In genomic region chr2:154614841-154615576, GRCm38 (mm10) we compare ENCODE assay signal across 9 mouse cellular contexts. TPM values are rescaled to one million over a fixed set of nuclear protein-coding genes. Genes with fewer than 3 reads are reported as not detected.
DNase-seq lines count a peak whose midpoint lies in the region; ATAC-seq lines count a peak whose summit lies in the region.
"Had no signal": no experiment of that assay in that cellular context is flagged by ENCODE, and none has a peak within 500 bp of the region (broad histone marks: within the 10 kb centered on the region; RNA-seq: fewer than 3 reads in every experiment).

No protein-coding gene starts in this region.

- no peak for DNase-seq in kidney, adult 18-20 months
- peak; percentile 62 for DNase-seq in cerebellum, adult 11-12 months
- peak; percentile 18 for DNase-seq in heart, postnatal 4 days
- no peak for DNase-seq in layer of hippocampus, adult 11-12 months (ENCODE audit: low spot score)
- DNase-seq in right cerebral cortex, postnatal 10 days (ENCODE audit: low spot score in 2 of 2): no peak
- no peak for DNase-seq in adrenal gland, adult 2 months

- peak overlapping the region; percentile 36; the same call in 1 of the 2 replicates for H3K27ac ChIP-seq in kidney, embryonic 16.5 days (ENCODE audit: low read length)
- H3K27ac ChIP-seq in midbrain, embryonic 15.5 days: peak overlapping the region; percentile 97

- peak overlapping the region; percentile 37; the same call in 1 of the 2 replicates for H3K9ac ChIP-seq in kidney, embryonic 16.5 days (replicated peaks; ENCODE audit: low read length)
- no peak overlapping the region for H3K9ac ChIP-seq in midbrain, embryonic 15.5 days

- H3K4me1 ChIP-seq in kidney, embryonic 16.5 days (ENCODE audit: insufficient read depth, low read length): peaks cover 5% of the 10 kb centered on the region
- peaks cover 23% of the 10 kb centered on the region for H3K4me1 ChIP-seq in midbrain, embryonic 15.5 days

- 55% methylated on average over 19 of the region's 19 CpGs for WGBS in kidney, embryonic 16.5 days
- 64% methylated on average over 19 of the region's 19 CpGs for WGBS in midbrain, embryonic 15.5 days

- no peaks in the 10 kb centered on the region for H3K36me3 ChIP-seq in kidney, embryonic 16.5 days (ENCODE audit: insufficient read depth, low read length)
- no peaks in the 10 kb centered on the region for H3K36me3 ChIP-seq in midbrain, embryonic 15.5 days (replicated peaks)

- no peaks in the 10 kb centered on the region for H3K27me3 ChIP-seq in kidney, embryonic 16.5 days (ENCODE audit: insufficient read depth, low read length)
- H3K27me3 ChIP-seq in midbrain, embryonic 15.5 days (replicated peaks): no peaks in the 10 kb centered on the region
- H3K27me3 ChIP-seq: Patski had no signal

- no peaks in the 10 kb centered on the region for H3K9me3 ChIP-seq in kidney, embryonic 16.5 days (ENCODE audit: low read length)
- no peaks in the 10 kb centered on the region for H3K9me3 ChIP-seq in midbrain, embryonic 15.5 days

- H3K4me3 ChIP-seq in kidney, embryonic 16.5 days (ENCODE audit: low read length): no peak overlapping the region
- no peak overlapping the region for H3K4me3 ChIP-seq in midbrain, embryonic 15.5 days

- ATAC-seq in kidney, embryonic 16.5 days (ENCODE audit: low FRiP score, low TSS enrichment): no peak
- no peak for ATAC-seq in midbrain, embryonic 15.5 days (replicated peaks)
- ATAC-seq: Patski had no signal

- H3K4me2 ChIP-seq in kidney, embryonic 16.5 days (replicated peaks; ENCODE audit: low read depth, low read length): peak overlapping the region; percentile 26
- peak overlapping the region; percentile 61 for H3K4me2 ChIP-seq in midbrain, embryonic 15.5 days

RNA-seq across cellular contexts. Expression of gene 4930519P11Rik, which starts 1.8 kb away (rescaled TPM):
- polyA plus RNA-seq in kidney, embryonic 16.5 days (2015; fragmentation: Nextera tagmentation; extraction: Ambion mirVana): 0.40 TPM in 1 of 2 replicates, not detected in the other
- not detected for total RNA-seq in heart, postnatal 4 days (2021)
- 0.50 and 0.78 TPM in 2 replicates for polyA plus RNA-seq in midbrain, embryonic 15.5 days (2015; fragmentation: Nextera tagmentation; extraction: Ambion mirVana)
- total RNA-seq in adrenal gland, adult 2 months (2021): under 1 TPM in 1 of 2 experiments, not detected in 1; 0.66 TPM
- polyA plus RNA-seq in adrenal gland, adult 2 months (2012; rRNA removed): 1.1 and 2.5 TPM in 2 replicates

RNA-seq across cellular contexts. Expression of gene Zfp341, which starts 1.9 kb away (rescaled TPM):
- polyA plus RNA-seq in kidney, embryonic 16.5 days (2015; fragmentation: Nextera tagmentation; extraction: Ambion mirVana): 1.2 and 1.3 TPM in 2 replicates
- 1 to 10 TPM; 2.4 TPM for total RNA-seq in heart, postnatal 4 days (2021)
- 2.6 and 3.1 TPM in 2 replicates for polyA plus RNA-seq in midbrain, embryonic 15.5 days (2015; fragmentation: Nextera tagmentation; extraction: Ambion mirVana)
- 1 to 10 TPM; 3.0 to 3.6 TPM for total RNA-seq in adrenal gland, adult 2 months (2021)
- 5.9 and 7.2 TPM in 2 replicates for polyA plus RNA-seq in adrenal gland, adult 2 months (2012; rRNA removed)

RNA-seq across cellular contexts. Expression of gene Pxmp4, which starts 11.5 kb away (rescaled TPM):
- polyA plus RNA-seq in kidney, embryonic 16.5 days (2015; fragmentation: Nextera tagmentation; extraction: Ambion mirVana): 31.8 and 32.9 TPM in 2 replicates
- total RNA-seq in heart, postnatal 4 days (2021): 10 to 100 TPM; 14.5 to 20.4 TPM
- polyA plus RNA-seq in midbrain, embryonic 15.5 days (2015; fragmentation: Nextera tagmentation; extraction: Ambion mirVana): 15.7 and 15.9 TPM in 2 replicates
- total RNA-seq in adrenal gland, adult 2 months (2021): 10 to 100 TPM; 34.7 to 36.6 TPM
- 48.1 and 55.5 TPM in 2 replicates for polyA plus RNA-seq in adrenal gland, adult 2 months (2012; rRNA removed)

RNA-seq across cellular contexts. Expression of gene Chmp4b, which starts 36.5 kb away (rescaled TPM):
- polyA plus RNA-seq in kidney, embryonic 16.5 days (2015; fragmentation: Nextera tagmentation; extraction: Ambion mirVana): 18.0 and 20.7 TPM in 2 replicates
- 100 to 1,000 TPM; 133 to 134 TPM for total RNA-seq in heart, postnatal 4 days (2021)
- 27.9 and 28.4 TPM in 2 replicates for polyA plus RNA-seq in midbrain, embryonic 15.5 days (2015; fragmentation: Nextera tagmentation; extraction: Ambion mirVana)
- total RNA-seq in adrenal gland, adult 2 months (2021): 100 to 1,000 TPM; 236 to 263 TPM
- polyA plus RNA-seq in adrenal gland, adult 2 months (2012; rRNA removed): 96.3 and 114 TPM in 2 replicates

RNA-seq across cellular contexts. Expression of gene E2f1, which starts 45.3 kb away (rescaled TPM):
- 11.6 and 19.6 TPM in 2 replicates for polyA plus RNA-seq in kidney, embryonic 16.5 days (2015; fragmentation: Nextera tagmentation; extraction: Ambion mirVana)
- 10 to 100 TPM; 32.3 to 35.6 TPM for total RNA-seq in heart, postnatal 4 days (2021)
- polyA plus RNA-seq in midbrain, embryonic 15.5 days (2015; fragmentation: Nextera tagmentation; extraction: Ambion mirVana): 5.4 and 7.1 TPM in 2 replicates
- 1 to 10 TPM; 7.4 to 8.7 TPM for total RNA-seq in adrenal gland, adult 2 months (2021)
- 12.3 and 14.9 TPM in 2 replicates for polyA plus RNA-seq in adrenal gland, adult 2 months (2012; rRNA removed)

Comparison
In these comparisons a context has a peak if more than half of its experiments do, and no peak if none do; other contexts are left out.
1. DNase-seq: peak in cerebellum, adult 11-12 months (single experiment) and heart, postnatal 4 days (single experiment); none in kidney, adult 18-20 months (single experiment), layer of hippocampus, adult 11-12 months (single experiment), right cerebral cortex, postnatal 10 days (0 of 2) and adrenal gland, adult 2 months (single experiment).